Mouse (Mus musculus) heart, embryonic 13.5 days (tissue): ENCODE results near the gene Gnat2. TPM values are rescaled to one million over a fixed set of nuclear protein-coding genes. Genes with fewer than 3 reads are reported as not detected.

ENCODE experiments used
- ATAC-seq: fragments of 200-750 bp; cut with Nextera tagmentation; 2 replicates; pipeline ENCODE4 v1.8.0; 2017; ENCODE audit warnings: moderate TSS enrichment; ENCODE audit not compliant: insufficient number of reproducible peaks, low FRiP score, low TSS enrichment; ENCODE audit errors: extremely low read depth
- H3K27ac ChIP-seq: fragments of 300-500 bp; sonication (generic); replicated peaks from 2 replicates; pipeline ENCODE4 v1.5.1; 2015; ENCODE audit warnings: moderate library complexity, mild to moderate bottlenecking, inconsistent platforms
- H3K27me3 ChIP-seq: fragments of 300-500 bp; sonication (generic); replicated peaks from 2 replicates; pipeline ENCODE4 v1.6.1; 2015; ENCODE audit warnings: mild to moderate bottlenecking, inconsistent platforms
- H3K36me3 ChIP-seq: fragments of 300-500 bp; sonication (generic); 2 replicates; pipeline ENCODE4 v1.6.1; 2015; ENCODE audit warnings: mild to moderate bottlenecking, inconsistent platforms
- H3K4me1 ChIP-seq: fragments of 300-500 bp; sonication (generic); 2 replicates; pipeline ENCODE4 v1.6.1; 2015; ENCODE audit warnings: inconsistent platforms
- H3K4me2 ChIP-seq: fragments of 300-500 bp; sonication (generic); 2 replicates; pipeline ENCODE4 v1.6.1; 2015; ENCODE audit warnings: inconsistent platforms, mild to moderate bottlenecking, moderate library complexity
- H3K4me3 ChIP-seq: fragments of 300-500 bp; sonication (generic); 2 replicates; pipeline ENCODE4 v1.5.1; 2015; ENCODE audit warnings: moderate library complexity, mild to moderate bottlenecking, inconsistent platforms
- H3K9ac ChIP-seq: fragments of 300-500 bp; sonication (generic); 2 replicates; pipeline ENCODE4 v1.6.1; 2015; ENCODE audit warnings: inconsistent platforms, mild to moderate bottlenecking, moderate library complexity
- H3K9me3 ChIP-seq: fragments of 300-500 bp; sonication (generic); 2 replicates; pipeline ENCODE4 v1.6.1; 2016; ENCODE audit warnings: inconsistent platforms
- WGBS: fragments of 180-500 bp; shearing (Covaris S2); methylation state at CpG from one replicate; pipeline ENCODE4 v1.1.7; 2015; ENCODE audit warnings: mixed read lengths; 5-methylcytosine and 5-hydroxymethylcytosine counted together
- polyA plus RNA-seq: library from polyadenylated mRNA; unstranded; fragments of >200 nt; fragmentation: Nextera tagmentation; extraction: Ambion mirVana; gene quantifications from 2 replicates; pipeline ENCODE4 v1.2.1, GENCODE M21; 2015

Gnat2 gene
- polyA plus RNA-seq, 1 experiment from 2014 or later: 0.20 TPM

DNA sequence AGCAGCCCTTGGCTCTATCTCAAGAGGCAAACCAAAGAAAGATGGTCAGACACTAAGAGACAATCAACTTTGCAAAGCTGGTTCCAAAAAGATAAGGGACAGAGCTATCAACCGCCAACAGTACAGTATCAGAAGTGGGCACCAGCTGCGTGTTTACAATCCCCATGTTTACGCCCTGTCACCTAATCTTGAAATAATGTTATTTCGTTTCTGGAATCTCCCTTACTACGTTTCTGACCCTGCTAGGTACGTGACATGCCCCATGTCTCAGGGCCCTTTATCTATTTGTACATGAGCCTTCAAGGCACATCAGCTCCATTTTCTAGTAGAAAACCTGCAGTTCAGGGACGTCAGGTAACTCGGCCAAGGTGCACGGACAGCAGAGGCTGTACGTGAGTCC, 4.1 kb downstream of the Gnat2 start:
- 51% methylated on average over 10 of the region's 10 CpGs for WGBS
- Histone ChIP-seq H3K4me3 (no peak overlapping the region), H3K36me3 (no peaks in the 10 kb centered on the region), H3K27me3 (no peaks in the 10 kb centered on the region), H3K9ac (no peak overlapping the region), H3K4me1 (peaks cover 14% of the 10 kb centered on the region), H3K4me2 (peak overlapping the region; percentile 17; the same call in 1 of the 2 replicates), H3K9me3 (no peaks in the 10 kb centered on the region), H3K27ac (peak overlapping the region; percentile 49)
- peak; percentile 33; the same call in 1 of the 2 replicates for ATAC-seq

DNA sequence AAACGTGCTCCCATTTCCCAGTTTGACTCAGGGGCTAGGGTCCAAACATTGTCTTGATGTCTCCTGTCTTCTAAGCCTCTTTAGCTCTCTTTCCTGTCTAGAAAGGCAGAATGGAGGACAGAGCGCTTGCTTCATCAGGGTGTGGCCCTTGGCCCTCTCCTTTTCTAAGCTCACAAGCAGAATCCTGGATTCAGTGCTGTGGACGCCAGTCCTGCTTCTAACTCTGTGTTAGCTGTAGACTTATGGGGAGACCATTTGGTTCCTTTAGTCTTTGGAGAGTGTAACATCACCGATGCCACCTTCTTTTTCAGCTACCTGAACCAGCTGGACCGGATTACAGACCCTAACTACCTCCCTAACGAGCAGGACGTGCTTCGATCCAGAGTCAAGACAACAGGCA, 5.1 kb downstream of the Gnat2 start:
- Histone ChIP-seq H3K36me3 (no peaks in the 10 kb centered on the region), H3K9ac (no peak overlapping the region), H3K4me1 (peaks cover 14% of the 10 kb centered on the region), H3K27me3 (no peaks in the 10 kb centered on the region), H3K4me2 (peak overlapping the region; percentile 17; the same call in 1 of the 2 replicates), H3K4me3 (no peak overlapping the region), H3K9me3 (no peaks in the 10 kb centered on the region), H3K27ac (no peak overlapping the region; the same call in 1 of the 2 replicates)
- ATAC-seq: no peak
- WGBS: 83% methylated on average over 8 of the region's 8 CpGs

DNA sequence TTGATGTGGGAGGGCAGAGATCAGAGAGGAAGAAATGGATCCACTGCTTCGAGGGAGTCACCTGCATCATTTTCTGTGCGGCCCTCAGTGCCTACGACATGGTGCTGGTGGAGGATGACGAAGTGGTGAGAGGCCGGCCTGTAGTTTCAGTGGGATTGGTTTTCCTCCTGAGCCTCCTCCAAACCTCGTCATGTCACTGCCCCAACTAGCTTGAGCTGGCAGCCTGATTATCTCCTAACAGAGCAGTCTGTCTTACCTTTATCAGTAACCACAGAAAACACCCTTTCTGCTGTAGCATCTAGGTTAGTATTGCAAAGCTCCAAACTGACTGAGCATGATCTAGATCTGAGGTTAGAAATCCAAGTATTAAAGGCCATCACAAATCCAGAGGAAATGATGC, 5.7 kb downstream of the Gnat2 start:
- peaks cover 14% of the 10 kb centered on the region for H3K4me1 ChIP-seq

DNA sequence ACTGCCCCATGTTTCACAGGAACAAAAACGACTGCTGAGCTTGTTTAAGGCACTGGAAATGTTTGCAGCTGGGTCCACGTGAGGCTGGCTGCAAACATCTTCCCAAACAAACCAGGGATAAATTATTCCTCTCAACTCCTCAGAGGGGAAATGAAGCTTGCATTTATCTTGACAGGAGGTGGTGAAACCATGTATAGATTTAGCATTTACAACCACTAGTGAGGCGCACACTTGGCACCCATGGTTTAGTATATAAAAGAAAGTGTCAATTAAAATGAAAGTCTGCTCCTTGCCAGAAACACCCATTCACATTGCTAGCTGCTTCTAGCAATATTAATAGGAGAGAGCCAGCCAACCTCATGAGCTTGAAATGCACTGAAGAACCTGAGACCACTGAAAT, 9.0 kb downstream of the Gnat2 start:
- Histone ChIP-seq H3K36me3 (peaks cover 10% of the 10 kb centered on the region; the same call in 1 of the 2 replicates), H3K4me2 (no peak overlapping the region), H3K27ac (no peak overlapping the region), H3K9ac (0 out of 2 replicates have a peak overlapping the region, but pooled peaks have one; percentile 5), H3K4me3 (no peak overlapping the region), H3K4me1 (peaks cover 23% of the 10 kb centered on the region), H3K9me3 (no peaks in the 10 kb centered on the region), H3K27me3 (no peaks in the 10 kb centered on the region)
- 46% methylated on average over 3 of the region's 3 CpGs for WGBS
- no peak for ATAC-seq

More for the DNA sequence above, 5.7 kb downstream of the Gnat2 start:
- WGBS: 57% methylated on average over 6 of the region's 6 CpGs
- Histone ChIP-seq H3K4me2 (peak overlapping the region; percentile 17), H3K27ac (peak overlapping the region; percentile 42; the same call in 1 of the 2 replicates), H3K9ac (no peak overlapping the region), H3K9me3 (no peaks in the 10 kb centered on the region), H3K4me3 (no peak overlapping the region), H3K36me3 (no peaks in the 10 kb centered on the region), H3K27me3 (no peaks in the 10 kb centered on the region)
- ATAC-seq: no peak

DNA sequence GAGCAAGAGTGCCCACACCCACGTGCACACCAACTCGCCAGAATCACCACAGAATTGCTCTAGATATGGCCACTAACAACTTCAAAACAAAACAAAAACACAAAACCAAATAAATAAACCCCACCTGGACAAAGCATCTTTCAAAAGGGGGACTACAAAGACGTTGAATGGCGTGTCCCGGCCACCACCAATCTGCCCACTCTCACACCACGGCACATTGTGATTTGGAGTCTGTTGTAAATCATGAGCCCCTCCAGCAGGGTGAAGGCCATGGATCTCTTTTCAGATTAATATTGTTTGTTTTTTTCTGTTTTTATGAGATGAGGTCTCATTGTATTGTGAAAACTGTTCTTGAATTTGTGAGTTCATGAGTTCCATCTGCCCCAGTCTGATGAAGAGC, 9.5 kb downstream of the Gnat2 start:
- no peaks in the 10 kb centered on the region for H3K9me3 ChIP-seq
- H3K4me1 ChIP-seq: peaks cover 27% of the 10 kb centered on the region
- no peak overlapping the region for H3K4me3 ChIP-seq
- no peak overlapping the region for H3K27ac ChIP-seq
- peaks cover 15% of the 10 kb centered on the region; the same call in 1 of the 2 replicates for H3K36me3 ChIP-seq
- WGBS: 90% methylated on average over 6 of the region's 6 CpGs
- no peak overlapping the region for H3K4me2 ChIP-seq
- ATAC-seq: no peak
- no peak overlapping the region for H3K9ac ChIP-seq
- H3K27me3 ChIP-seq: no peaks in the 10 kb centered on the region

DNA sequence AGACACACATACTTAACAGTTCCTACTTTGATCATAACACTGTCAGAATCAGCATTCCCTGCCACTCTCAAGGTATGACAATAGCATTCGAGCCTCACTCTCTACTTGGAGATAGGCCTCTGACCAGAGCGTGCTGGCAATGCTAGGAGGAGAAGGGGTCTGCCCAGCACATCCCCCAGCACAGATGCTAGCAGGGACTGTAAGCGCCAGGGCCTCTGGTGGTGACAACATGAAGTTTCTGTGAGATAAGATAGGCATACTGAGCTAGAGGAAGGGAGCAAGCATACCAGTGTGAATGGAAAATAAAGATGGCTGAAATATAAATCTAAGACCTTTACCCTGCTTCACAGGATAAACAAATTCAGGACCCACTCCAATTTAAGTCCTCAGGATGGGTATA, 12.7 kb downstream of the Gnat2 start:
- H3K27ac ChIP-seq: peak overlapping the region; percentile 70
- no peaks in the 10 kb centered on the region for H3K9me3 ChIP-seq
- H3K27me3 ChIP-seq: no peaks in the 10 kb centered on the region
- 13% methylated on average over 3 of the region's 3 CpGs for WGBS
- peaks cover 27% of the 10 kb centered on the region for H3K4me1 ChIP-seq
- H3K4me3 ChIP-seq: no peak overlapping the region
- peak overlapping the region; percentile 25; the same call in 1 of the 2 replicates for H3K4me2 ChIP-seq
- H3K36me3 ChIP-seq: peaks cover 44% of the 10 kb centered on the region
- no peak overlapping the region for H3K9ac ChIP-seq
- peak; percentile 68; the same call in 1 of the 2 replicates for ATAC-seq

DNA sequence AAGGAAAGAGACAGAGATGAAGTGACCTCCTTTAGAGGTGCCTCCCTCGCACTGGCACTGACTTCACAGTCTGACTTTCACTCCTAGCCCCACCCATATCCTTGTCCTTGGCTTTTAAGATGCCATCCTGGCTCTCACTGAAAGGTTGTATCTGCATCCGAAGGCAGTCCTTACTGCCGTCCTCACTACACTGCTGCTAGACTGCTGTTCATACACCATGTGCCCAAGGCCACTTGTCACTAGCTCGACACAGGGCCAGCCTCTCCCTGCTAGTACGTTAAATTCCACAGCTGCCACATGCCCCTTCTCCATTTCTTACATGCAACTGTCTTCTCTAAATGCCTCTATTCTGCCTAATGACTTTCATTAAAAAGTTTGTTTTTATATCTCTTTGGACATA, 18.7 kb downstream of the Gnat2 start:
- Histone ChIP-seq H3K4me3 (no peak overlapping the region), H3K36me3 (peaks cover 91% of the 10 kb centered on the region), H3K4me1 (peaks cover 7% of the 10 kb centered on the region), H3K9ac (no peak overlapping the region), H3K27me3 (no peaks in the 10 kb centered on the region), H3K4me2 (no peak overlapping the region), H3K27ac (no peak overlapping the region), H3K9me3 (no peaks in the 10 kb centered on the region)
- WGBS: 78% methylated on average over 5 of the region's 5 CpGs
- ATAC-seq: no peak

DNA sequence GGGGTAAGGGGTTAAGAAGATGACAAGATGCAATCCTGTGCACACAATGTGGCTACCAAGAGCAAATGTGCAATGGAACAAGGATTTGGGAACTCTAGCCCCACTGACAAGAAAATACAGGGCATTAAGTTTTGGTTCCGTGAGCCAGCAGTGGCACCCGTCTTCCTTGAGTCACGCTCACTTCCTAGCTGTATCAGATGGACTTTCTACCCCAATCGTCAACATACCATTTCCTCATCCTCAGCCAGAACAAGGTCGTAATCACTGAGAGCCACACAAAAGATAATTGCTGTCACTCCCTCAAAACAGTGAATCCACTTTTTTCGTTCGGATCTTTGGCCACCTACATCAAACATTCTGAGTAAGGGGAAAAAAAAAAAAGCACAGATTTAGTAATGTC, 19.7 kb downstream of the Gnat2 start:
- H3K27ac ChIP-seq: no peak overlapping the region
- H3K4me3 ChIP-seq: no peak overlapping the region
- no peaks in the 10 kb centered on the region for H3K27me3 ChIP-seq
- ATAC-seq: no peak
- H3K9me3 ChIP-seq: no peaks in the 10 kb centered on the region
- no peak overlapping the region for H3K9ac ChIP-seq
- WGBS: 72% methylated on average over 7 of the region's 7 CpGs
- peaks cover 91% of the 10 kb centered on the region for H3K36me3 ChIP-seq
- no peak overlapping the region for H3K4me2 ChIP-seq
- H3K4me1 ChIP-seq: no peaks in the 10 kb centered on the region

DNA sequence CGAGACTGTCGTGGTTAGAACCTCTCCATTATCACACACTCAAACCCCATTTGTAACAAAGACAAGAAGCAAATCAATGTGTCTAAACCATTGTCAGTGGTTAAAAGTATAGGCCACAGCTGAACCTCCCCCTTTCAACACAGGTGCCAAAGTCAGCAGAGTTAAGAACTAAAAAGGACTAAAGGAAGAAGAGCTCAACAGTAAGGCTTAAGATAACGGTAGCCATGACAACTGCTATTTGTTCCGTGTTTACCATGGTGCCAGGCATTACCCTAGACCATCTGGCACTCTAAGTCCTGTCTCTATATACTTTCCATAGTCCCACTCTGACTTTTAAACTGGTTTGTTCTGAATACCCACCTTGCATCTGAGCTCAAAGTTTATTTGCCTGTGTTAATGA, 20.1 kb downstream of the Gnat2 start:
- Histone ChIP-seq H3K27me3 (no peaks in the 10 kb centered on the region), H3K4me3 (no peak overlapping the region), H3K9me3 (no peaks in the 10 kb centered on the region), H3K36me3 (peaks cover 92% of the 10 kb centered on the region), H3K27ac (no peak overlapping the region), H3K4me2 (no peak overlapping the region), H3K9ac (no peak overlapping the region), H3K4me1 (no peaks in the 10 kb centered on the region)
- no peak for ATAC-seq
- WGBS: 68% methylated on average over 4 of the region's 4 CpGs

DNA sequence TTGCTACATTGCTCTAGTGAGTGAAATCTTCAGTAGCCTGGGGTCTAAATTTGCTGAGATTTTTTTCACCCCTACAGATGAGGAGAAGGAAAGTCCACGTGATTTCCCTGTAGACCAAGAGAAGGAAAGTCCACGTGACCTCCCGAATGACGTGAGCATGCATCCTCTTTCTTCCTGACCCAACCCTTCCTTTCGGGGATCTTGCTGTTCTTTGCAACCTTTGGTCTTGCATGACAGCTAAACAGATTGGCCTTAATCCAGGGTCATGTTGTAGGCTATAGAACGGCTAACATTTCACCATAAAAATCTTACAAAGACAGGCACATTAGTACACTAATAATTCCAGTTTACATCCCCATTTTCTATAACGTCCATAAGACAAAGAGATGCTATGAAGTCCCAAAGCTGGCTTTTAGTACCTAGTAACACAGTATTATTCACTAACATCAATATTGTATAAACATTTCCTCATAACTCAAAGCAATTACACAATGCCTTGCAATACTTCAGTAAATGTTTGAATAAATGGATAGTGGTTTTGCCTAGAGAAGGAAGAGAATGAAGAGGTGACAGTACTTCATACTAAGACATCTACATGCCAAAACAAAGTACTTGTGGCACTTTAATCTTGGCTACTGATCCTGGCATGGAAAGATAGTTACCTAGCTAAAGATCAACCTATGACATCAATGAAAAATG, 21.2 kb downstream of the Gnat2 start:
- H3K36me3 ChIP-seq: peaks cover 92% of the 10 kb centered on the region

DNA sequence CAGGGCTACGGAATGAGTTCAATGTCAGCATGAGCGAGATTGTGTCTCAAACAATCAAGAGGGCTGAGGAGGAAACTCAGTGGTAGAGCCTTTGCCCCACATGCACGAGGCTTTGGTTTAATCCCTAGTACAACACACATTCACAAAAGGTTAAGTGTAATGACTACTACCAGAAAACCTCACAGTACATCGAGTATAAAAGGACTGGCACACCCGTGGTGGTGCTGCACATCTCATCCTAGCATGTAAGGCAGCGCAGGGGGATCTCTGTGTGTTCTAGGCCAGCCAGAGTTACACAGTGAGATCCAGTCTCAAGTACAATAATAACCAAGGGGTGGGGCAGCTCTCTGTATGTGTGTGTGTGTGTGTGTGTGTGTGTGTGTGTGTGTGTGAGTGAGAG, 24.9 kb downstream of the Gnat2 start:
- 91% methylated on average over 6 of the region's 6 CpGs for WGBS
- H3K4me2 ChIP-seq: no peak overlapping the region
- no peak overlapping the region for H3K4me3 ChIP-seq
- H3K27ac ChIP-seq: no peak overlapping the region
- H3K4me1 ChIP-seq: no peaks in the 10 kb centered on the region
- no peaks in the 10 kb centered on the region for H3K9me3 ChIP-seq
- H3K9ac ChIP-seq: no peak overlapping the region
- H3K27me3 ChIP-seq: no peaks in the 10 kb centered on the region
- ATAC-seq: no peak
- H3K36me3 ChIP-seq: peaks cover 88% of the 10 kb centered on the region

More for the DNA sequence above, 21.2 kb downstream of the Gnat2 start:
- Histone ChIP-seq H3K9me3 (no peaks in the 10 kb centered on the region), H3K27me3 (no peaks in the 10 kb centered on the region), H3K4me2 (no peak overlapping the region), H3K4me1 (no peaks in the 10 kb centered on the region), H3K27ac (no peak overlapping the region), H3K9ac (no peak overlapping the region), H3K4me3 (no peak overlapping the region)
- no peak for ATAC-seq
- WGBS: 82% methylated on average over 7 of the region's 7 CpGs

DNA sequence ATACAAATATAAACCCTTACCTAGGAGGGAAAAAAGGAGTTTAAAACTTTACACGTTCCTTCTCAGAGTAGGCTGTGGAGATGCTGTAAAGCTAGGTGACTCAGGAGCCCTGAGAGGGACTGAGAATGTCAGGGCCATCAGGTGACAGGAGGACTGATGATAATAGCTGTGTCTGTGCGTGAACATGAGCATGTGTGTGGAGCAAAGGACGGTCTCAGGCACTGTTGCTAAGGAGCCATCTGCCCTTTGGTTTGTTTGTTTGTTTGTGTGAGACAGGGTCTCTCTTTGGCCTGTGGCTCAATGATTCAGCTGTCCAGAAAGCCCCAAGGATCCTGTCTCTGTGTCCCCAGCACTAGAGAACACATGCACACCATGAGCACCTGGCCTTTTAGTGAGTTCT, 28.5 kb downstream of the Gnat2 start:
- no peak overlapping the region for H3K4me2 ChIP-seq
- peaks cover 66% of the 10 kb centered on the region for H3K36me3 ChIP-seq
- H3K27me3 ChIP-seq: no peaks in the 10 kb centered on the region
- no peak overlapping the region; the same call in 1 of the 2 replicates for H3K9ac ChIP-seq
- 61% methylated on average over 3 of the region's 3 CpGs for WGBS
- H3K27ac ChIP-seq: no peak overlapping the region
- no peak overlapping the region for H3K4me3 ChIP-seq
- ATAC-seq: no peak
- peaks cover 3% of the 10 kb centered on the region; the same call in 1 of the 2 replicates for H3K4me1 ChIP-seq
- no peaks in the 10 kb centered on the region for H3K9me3 ChIP-seq
